Mouse (Mus musculus): ENCODE results near the gene Cdk15. TPM values are rescaled to one million over a fixed set of nuclear protein-coding genes. Genes with fewer than 3 reads are reported as not detected.

Gene Cdk15
- total RNA-seq, 2 experiments from 2014 or later: 0.33 TPM; not detected in 1

Other genes with a start within 250 kb of the Cdk15 start
- gene C2cd6, start 162.0 kb upstream of the Cdk15 start, total RNA-seq (2021): not detected
- gene Tmem237, start 136.5 kb upstream of the Cdk15 start, total RNA-seq (2021): 10 to 100 TPM; 15.9 to 16.2 TPM
- under 1 TPM; 0.17 to 0.38 TPM for gene Mpp4, start 93.5 kb upstream of the Cdk15 start, total RNA-seq (2021)
- 10 to 100 TPM in 1 of 2 experiments, 1 to 10 TPM in 1; 8.4 to 11.0 TPM for gene Als2, start 19.7 kb upstream of the Cdk15 start, total RNA-seq (2021)
- 10 to 100 TPM in 1 of 2 experiments, 1 to 10 TPM in 1; 9.9 to 15.2 TPM for gene Fzd7, start 225.5 kb downstream of the Cdk15 start, total RNA-seq (2021)